Mouse (Mus musculus) large intestine, adult 2 months (tissue): Measurements from ENCODE around the gene Gm10160. TPM values are rescaled to one million over a fixed set of nuclear protein-coding genes. Genes with fewer than 3 reads are reported as not detected.

ENCODE experiments used
- DNase-seq: peaks from one replicate; pipeline ENCODE4 v3.0.0-alpha.2; 2012; ENCODE audit warnings: low read depth, low spot score
- WGBS: fragments of 180-500 bp; shearing (Covaris S2); methylation state at CpG from one replicate; pipeline ENCODE4 v1.1.7; 2018; 5-methylcytosine and 5-hydroxymethylcytosine counted together
- polyA plus RNA-seq: library from polyadenylated mRNA; depleted of rRNA; stranded (reverse); fragments of >200 nt; gene quantifications from 2 replicates; pipeline ENCODE4 v1.2.3, GENCODE M21; 2012; rRNA removed

The Gm10160 gene
- polyA plus RNA-seq, 1 experiment, result not detected

GRCm38 (mm10) chr7:81834847-81835246 lies 20.7 kb downstream of the Gm10160 start:
- no peak for DNase-seq

GRCm38 (mm10) chr7:81829379-81829894 lies 26.2 kb downstream of the Gm10160 start, which contains the start of gene Btbd1:
Btbd1 (minus strand) TSS chr7:81829431.
- no peak for DNase-seq
- under 1% methylated on average over 53 of the region's 58 CpGs for whole genome bisulfite sequencing

GRCm38 (mm10) chr7:81828681-81829378 lies 26.8 kb downstream of the Gm10160 start:
- WGBS, result under 1% methylated on average over 82 of the region's 91 CpGs
- DNase-seq, result no peak

GRCm38 (mm10) chr7:81827806-81828667 lies 27.6 kb downstream of the Gm10160 start:
- no peak for DNase-seq

GRCm38 (mm10) chr7:81825381-81825780 lies 30.2 kb downstream of the Gm10160 start:
- 6% methylated on average over 3 of the region's 3 CpGs for WGBS
- DNase-seq, result no peak

More at GRCm38 (mm10) chr7:81827806-81828667, 27.6 kb downstream of the Gm10160 start:
- WGBS, result 5% methylated on average over 17 of the region's 17 CpGs

GRCm38 (mm10) chr7:81824906-81825305 lies 30.7 kb downstream of the Gm10160 start:
- WGBS, result 23% methylated on average over 3 of the region's 3 CpGs
- no peak for DNase-seq

- no peak for DNase-seq
- WGBS, result 91% methylated on average over 5 of the region's 5 CpGs
Measured at GRCm38 (mm10) chr7:81806067-81806466, 49.5 kb downstream of the Gm10160 start.

Other genes with a start within 250 kb of the Gm10160 start
- gene Homer2, start 148.3 kb downstream of the Gm10160 start, polyA plus RNA-seq, result 13.8 and 18.7 TPM in 2 replicates
- gene Ramac, start 92.9 kb downstream of the Gm10160 start, polyA plus RNA-seq, result 12.3 and 12.8 TPM in 2 replicates
- gene 3110040N11Rik, start 66.3 kb downstream of the Gm10160 start, polyA plus RNA-seq, result 33.4 and 33.5 TPM in 2 replicates
- gene Btbd1, start 26.4 kb downstream of the Gm10160 start, polyA plus RNA-seq, result 16.1 and 21.7 TPM in 2 replicates
- gene Tm6sf1, start 3.2 kb upstream of the Gm10160 start, polyA plus RNA-seq, result 32.3 and 43.5 TPM in 2 replicates
- 0.67 and 0.93 TPM in 2 replicates for gene Hdgfl3, start 78.7 kb upstream of the Gm10160 start, polyA plus RNA-seq
- 0.15 and 0.37 TPM in 2 replicates for gene Bnc1, start 136.5 kb upstream of the Gm10160 start, polyA plus RNA-seq